Mouse (Mus musculus) neural tube, embryonic 11.5 days (tissue): ENCODE results near the gene Cd276. TPM values are rescaled to one million over a fixed set of nuclear protein-coding genes. Genes with fewer than 3 reads are reported as not detected.

Experiments
- ATAC-seq: fragments of 200-750 bp; cut with Nextera tagmentation; 2 replicates; pipeline ENCODE4 v1.8.0; 2017; ENCODE audit warnings: moderate number of reproducible peaks, mild to moderate bottlenecking, moderate TSS enrichment, moderate library complexity; ENCODE audit not compliant: insufficient read depth, low FRiP score, low TSS enrichment
- DNase-seq: peaks from one replicate; pipeline ENCODE4 v3.0.0-alpha.2; 2015; ENCODE audit warnings: low spot score
- H3K27ac ChIP-seq: fragments of 300-500 bp; sonication (generic); 2 replicates; pipeline ENCODE4 v1.5.1; 2014; ENCODE audit warnings: low read depth, mild to moderate bottlenecking, low read length
- H3K27me3 ChIP-seq: fragments of 300-500 bp; sonication (generic); 2 replicates; pipeline ENCODE4 v1.6.1; 2014; ENCODE audit warnings: mild to moderate bottlenecking, low read length, mixed read lengths; ENCODE audit not compliant: control insufficient read depth, insufficient read depth
- H3K36me3 ChIP-seq: fragments of 300-500 bp; sonication (generic); 2 replicates; pipeline ENCODE4 v1.6.1; 2014; ENCODE audit warnings: mild to moderate bottlenecking, low read length, moderate library complexity, mixed read lengths; ENCODE audit not compliant: control insufficient read depth, insufficient read depth
- H3K4me1 ChIP-seq: fragments of 300-500 bp; sonication (generic); 2 replicates; pipeline ENCODE4 v1.6.1; 2014; ENCODE audit warnings: low read length, mixed read lengths; ENCODE audit not compliant: control insufficient read depth, insufficient read depth
- H3K4me2 ChIP-seq: fragments of 300-500 bp; sonication (generic); 2 replicates; pipeline ENCODE4 v1.6.1; 2014; ENCODE audit warnings: low read depth, mild to moderate bottlenecking, moderate library complexity
- H3K4me3 ChIP-seq: fragments of 300-500 bp; sonication (generic); 2 replicates; pipeline ENCODE4 v1.5.1; 2014; ENCODE audit warnings: low read depth, low read length
- H3K9ac ChIP-seq: fragments of 300-500 bp; sonication (generic); 2 replicates; pipeline ENCODE4 v1.6.1; 2014; ENCODE audit warnings: mild to moderate bottlenecking, low read length
- H3K9me3 ChIP-seq: fragments of 300-500 bp; sonication (generic); 2 replicates; pipeline ENCODE4 v1.6.1; 2016; ENCODE audit warnings: low read length; ENCODE audit not compliant: control insufficient read depth
- WGBS: fragments of 180-500 bp; shearing (Covaris S2); extraction: QIAGEN DNeasy Blood & Tissue Kit; methylation state at CpG from one replicate; pipeline ENCODE4 v1.1.7; 2014; 5-methylcytosine and 5-hydroxymethylcytosine counted together
- polyA plus RNA-seq: library from polyadenylated mRNA; unstranded; fragments of >200 nt; fragmentation: Nextera tagmentation; extraction: Ambion mirVana; gene quantifications from 2 replicates; pipeline ENCODE4 v1.2.1, GENCODE M21; 2014

Gene Cd276
- polyA plus RNA-seq, 1 experiment from 2014 or later: 39.1 TPM

DNA sequence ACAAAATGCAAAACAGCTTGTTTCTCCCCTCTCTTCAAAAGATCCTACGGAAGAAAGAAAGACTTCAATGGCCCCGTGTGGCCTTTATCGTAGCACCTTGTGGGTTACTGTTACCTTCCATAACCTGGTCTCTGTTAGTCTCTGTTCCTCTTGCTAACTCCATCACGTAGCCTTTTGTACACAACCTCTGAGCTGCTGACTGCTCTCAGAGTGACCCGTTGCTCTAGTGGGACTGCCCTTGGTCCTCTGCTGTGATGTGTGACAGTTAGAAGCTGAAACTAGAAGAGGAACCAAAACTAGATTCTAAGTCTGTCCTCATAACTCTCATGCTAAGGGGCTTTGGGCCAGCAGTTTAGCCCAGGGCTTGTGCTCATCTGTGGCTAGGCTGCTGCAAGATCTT, 44.8 kb downstream of the Cd276 start:
- DNase-seq (no peak), ATAC-seq (no peak)
- WGBS: 90% methylated on average over 5 of the region's 5 CpGs
- Histone ChIP-seq H3K27ac (no peak overlapping the region), H3K4me3 (no peak overlapping the region), H3K27me3 (no peaks in the 10 kb centered on the region), H3K4me1 (no peaks in the 10 kb centered on the region), H3K9ac (no peak overlapping the region), H3K36me3 (no peaks in the 10 kb centered on the region), H3K4me2 (no peak overlapping the region), H3K9me3 (no peaks in the 10 kb centered on the region)

DNA sequence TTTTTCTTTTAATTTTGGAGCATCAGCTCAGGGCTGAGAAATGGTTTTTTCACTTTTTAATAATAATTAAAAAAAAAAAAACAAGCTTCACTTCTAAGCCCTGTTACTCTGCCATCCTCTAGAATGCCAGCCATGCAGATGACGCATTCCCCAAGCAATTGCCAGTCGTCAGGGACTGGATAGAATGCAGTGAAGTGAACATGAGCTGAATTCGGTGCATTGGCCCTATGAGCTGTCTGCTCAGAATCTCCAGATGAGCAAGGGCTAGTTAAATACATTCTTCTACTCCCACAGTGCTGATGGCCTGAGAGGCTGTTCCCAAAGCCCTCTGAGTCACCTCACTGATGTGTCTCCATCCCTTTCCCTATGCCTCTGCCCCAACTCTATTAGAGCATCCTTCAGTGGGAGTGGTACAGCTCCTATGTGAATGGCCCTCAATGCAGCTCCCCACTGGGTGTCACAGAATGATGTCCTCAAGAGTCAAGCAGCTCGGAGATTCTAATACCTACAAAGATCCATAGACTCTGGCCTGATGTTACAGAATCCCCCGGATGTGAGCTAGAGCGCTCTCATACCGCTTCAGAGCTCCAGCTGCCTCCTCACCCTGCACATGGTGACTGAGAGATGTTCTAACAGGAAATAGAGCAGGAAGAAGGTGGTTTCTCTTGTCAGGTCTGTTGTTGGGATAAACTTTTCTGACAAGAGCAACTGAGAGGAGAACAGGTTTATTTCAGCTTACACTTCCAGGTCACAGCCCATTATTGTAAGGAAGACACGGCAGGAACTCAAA, 47.8 kb downstream of the Cd276 start:
- H3K9me3 ChIP-seq: no peaks in the 10 kb centered on the region
- no peak overlapping the region for H3K4me3 ChIP-seq
- no peaks in the 10 kb centered on the region for H3K36me3 ChIP-seq
- H3K27ac ChIP-seq: no peak overlapping the region
- no peak overlapping the region for H3K9ac ChIP-seq
- H3K4me2 ChIP-seq: no peak overlapping the region
- no peaks in the 10 kb centered on the region for H3K27me3 ChIP-seq
- no peak for DNase-seq
- 81% methylated on average over 8 of the region's 8 CpGs for WGBS
- H3K4me1 ChIP-seq: no peaks in the 10 kb centered on the region
- no peak for ATAC-seq

DNA sequence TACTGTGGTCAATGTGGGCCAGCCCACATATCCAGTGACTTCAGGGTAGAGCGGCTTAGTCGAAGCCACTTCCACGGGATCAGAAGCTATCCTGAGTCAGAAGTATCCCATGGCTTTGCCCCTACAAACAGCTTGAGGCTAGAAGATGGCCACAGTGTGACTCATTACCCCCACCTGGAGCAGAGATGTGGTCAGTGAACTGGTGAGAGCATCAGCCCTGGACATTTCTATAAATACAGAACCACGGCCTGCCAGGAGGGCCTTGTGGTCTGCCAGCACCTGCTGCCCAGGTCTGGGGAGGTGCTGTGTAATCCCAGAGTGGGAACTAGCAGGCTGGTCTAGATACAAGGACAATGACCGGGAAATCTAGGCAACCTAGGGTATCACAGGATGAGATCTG, 54.3 kb downstream of the Cd276 start:
- Histone ChIP-seq H3K27me3 (no peaks in the 10 kb centered on the region), H3K27ac (no peak overlapping the region), H3K4me3 (no peak overlapping the region), H3K36me3 (no peaks in the 10 kb centered on the region), H3K9ac (no peak overlapping the region), H3K4me2 (no peak overlapping the region), H3K9me3 (no peaks in the 10 kb centered on the region), H3K4me1 (0 out of 2 replicates have a peak, but pooled peaks cover 5% of the 10 kb centered on the region)
- DNase-seq (no peak), ATAC-seq (no peak)
- WGBS: 92% methylated on average over 5 of the region's 5 CpGs

DNA sequence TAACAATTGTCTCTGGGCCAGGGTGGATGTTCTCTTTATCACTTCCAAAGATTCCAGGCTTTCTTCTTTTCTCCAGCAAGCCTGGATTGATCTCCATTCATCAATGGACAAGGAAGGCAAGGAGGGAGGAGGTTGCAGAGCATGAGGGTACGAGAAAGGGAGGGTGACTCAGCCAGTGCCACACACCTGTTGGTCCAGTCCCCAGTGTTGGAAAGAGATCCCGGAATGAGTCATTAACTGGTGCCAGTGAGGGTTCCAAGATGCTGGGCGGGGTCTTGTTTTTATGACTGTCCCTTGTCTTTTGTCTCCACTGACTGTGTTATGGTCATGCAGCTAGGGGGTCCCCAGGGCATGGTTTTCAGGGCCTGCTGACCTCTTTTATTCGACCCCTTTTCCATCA, 57.3 kb downstream of the Cd276 start:
- Histone ChIP-seq H3K27me3 (no peaks in the 10 kb centered on the region), H3K4me1 (0 out of 2 replicates have a peak, but pooled peaks cover 5% of the 10 kb centered on the region), H3K4me2 (no peak overlapping the region), H3K27ac (no peak overlapping the region), H3K9me3 (no peaks in the 10 kb centered on the region), H3K9ac (no peak overlapping the region), H3K36me3 (no peaks in the 10 kb centered on the region), H3K4me3 (no peak overlapping the region)
- WGBS: 19% methylated on average over 4 of the region's 4 CpGs
- DNase-seq (no peak), ATAC-seq (no peak)

DNA sequence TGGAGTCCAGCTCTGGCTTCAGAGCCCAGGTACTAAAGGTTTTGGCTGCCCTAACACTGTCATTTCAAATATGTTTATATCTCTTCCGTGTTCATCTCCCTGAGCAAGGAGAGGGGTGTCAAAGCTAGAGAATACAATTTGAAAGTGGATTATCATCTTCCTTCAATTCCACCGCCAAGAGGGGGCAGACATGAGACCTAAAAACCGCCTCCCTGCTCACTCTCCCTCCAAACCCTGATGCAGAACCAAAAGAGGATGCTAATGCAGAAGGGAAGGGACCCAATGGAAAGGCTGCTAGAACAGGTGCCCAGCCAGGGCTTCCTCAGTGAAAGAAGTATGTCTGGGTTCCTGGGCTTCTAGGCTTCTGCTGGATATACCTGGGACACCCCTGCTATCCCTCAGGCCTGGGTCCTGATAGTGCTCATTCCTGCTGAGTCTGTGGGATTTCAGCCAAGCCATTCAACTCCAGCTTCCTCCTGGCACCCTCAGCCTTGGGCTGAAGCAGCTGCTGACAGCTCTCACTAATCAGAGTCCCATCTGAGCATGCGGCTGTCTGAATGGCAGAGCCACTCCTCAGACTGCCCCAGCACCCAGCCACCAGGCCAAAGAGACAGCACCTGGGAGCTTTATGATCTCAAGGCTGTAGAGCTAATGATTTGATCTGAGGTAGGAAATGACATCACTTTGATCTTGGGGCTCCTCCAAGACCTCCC, 58.6 kb downstream of the Cd276 start:
- 0 out of 2 replicates have a peak, but pooled peaks cover 5% of the 10 kb centered on the region for H3K4me1 ChIP-seq
- H3K9ac ChIP-seq: no peak overlapping the region
- no peak for ATAC-seq
- no peak overlapping the region for H3K4me3 ChIP-seq
- no peaks in the 10 kb centered on the region for H3K9me3 ChIP-seq
- WGBS: 31% methylated on average over 4 of the region's 4 CpGs
- H3K4me2 ChIP-seq: no peak overlapping the region
- no peaks in the 10 kb centered on the region for H3K27me3 ChIP-seq
- no peak for DNase-seq
- no peaks in the 10 kb centered on the region for H3K36me3 ChIP-seq
- no peak overlapping the region for H3K27ac ChIP-seq

DNA sequence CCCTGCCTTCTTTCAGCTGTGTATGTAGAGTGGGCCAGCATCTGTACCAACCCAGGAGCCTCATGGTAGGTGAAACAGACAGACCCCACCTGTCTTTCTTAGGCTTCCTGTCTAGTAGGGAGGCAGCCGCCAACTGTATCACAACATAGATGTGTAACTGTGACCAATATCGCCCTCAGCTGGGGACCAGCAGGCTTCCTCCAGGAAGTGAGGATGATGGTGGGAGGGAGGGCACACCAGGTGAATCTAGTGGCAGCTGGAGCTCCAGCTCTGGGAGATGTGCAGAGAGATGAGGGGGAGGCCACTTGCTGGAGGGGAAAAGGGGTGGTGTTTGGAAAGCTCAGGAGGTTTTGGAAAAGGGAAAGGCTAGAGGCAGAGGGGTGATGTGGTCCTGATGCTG, 60.2 kb downstream of the Cd276 start:
- peaks cover 6% of the 10 kb centered on the region for H3K27me3 ChIP-seq
- no peak for ATAC-seq
- DNase-seq: no peak
- no peak overlapping the region for H3K4me3 ChIP-seq
- H3K36me3 ChIP-seq: no peaks in the 10 kb centered on the region
- H3K9me3 ChIP-seq: no peaks in the 10 kb centered on the region
- H3K9ac ChIP-seq: no peak overlapping the region; the same call in 1 of the 2 replicates
- 77% methylated on average over 2 of the region's 2 CpGs for WGBS
- H3K4me1 ChIP-seq: peaks cover 5% of the 10 kb centered on the region; the same call in 1 of the 2 replicates
- no peak overlapping the region for H3K27ac ChIP-seq
- H3K4me2 ChIP-seq: no peak overlapping the region

DNA sequence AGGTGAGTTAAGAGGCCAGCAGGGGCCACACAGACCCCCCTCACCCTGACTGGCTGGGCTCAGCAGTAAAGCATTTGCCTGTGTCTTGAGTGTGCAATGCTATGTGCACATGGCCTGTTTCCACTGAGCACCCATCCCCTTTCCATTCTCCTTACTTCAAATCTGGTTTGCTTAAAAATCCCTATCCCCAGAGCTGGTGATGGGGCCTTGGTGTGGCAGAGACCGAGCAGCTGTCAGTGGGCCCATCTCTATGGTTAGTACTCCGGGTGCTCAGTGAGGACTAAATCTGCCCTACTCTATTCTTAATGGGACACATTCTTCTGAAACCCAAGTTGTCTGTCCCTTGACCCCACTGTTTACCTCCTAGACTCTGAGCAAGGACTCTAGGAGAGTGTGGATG, 64.8 kb downstream of the Cd276 start:
- H3K4me3 ChIP-seq: no peak overlapping the region
- no peak for ATAC-seq

DNA sequence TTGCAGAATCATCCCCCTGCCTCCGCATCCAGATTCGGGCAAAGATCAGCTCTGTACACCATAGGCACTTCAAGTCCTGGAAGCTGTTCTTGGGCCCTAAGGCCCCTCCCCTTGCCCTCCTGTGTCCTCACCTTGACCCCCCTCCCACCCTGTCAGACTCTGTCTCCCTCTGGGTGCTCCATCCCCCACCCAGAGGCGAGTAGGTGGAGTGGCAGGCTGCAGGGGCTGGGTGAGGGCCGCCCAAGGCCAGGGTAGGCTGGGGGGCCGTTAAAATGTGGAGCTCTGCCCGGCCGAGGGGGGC, 65.4 kb downstream of the Cd276 start:
- Histone ChIP-seq H3K4me1 (peaks cover 11% of the 10 kb centered on the region), H3K4me3 (peak overlapping the region; percentile 58), H3K9me3 (no peaks in the 10 kb centered on the region), H3K27ac (no peak overlapping the region), H3K36me3 (no peaks in the 10 kb centered on the region), H3K9ac (no peak overlapping the region), H3K4me2 (peak overlapping the region; percentile 99), H3K27me3 (peaks cover 24% of the 10 kb centered on the region)
- DNase-seq (no peak), ATAC-seq (no peak)
- 8% methylated on average over 7 of the region's 7 CpGs for WGBS

More for the DNA sequence above, 64.8 kb downstream of the Cd276 start:
- Histone ChIP-seq H3K4me2 (peak overlapping the region; percentile 99; the same call in 1 of the 2 replicates), H3K4me1 (peaks cover 11% of the 10 kb centered on the region), H3K27me3 (peaks cover 24% of the 10 kb centered on the region), H3K9ac (no peak overlapping the region), H3K9me3 (no peaks in the 10 kb centered on the region), H3K27ac (no peak overlapping the region), H3K36me3 (no peaks in the 10 kb centered on the region)
- DNase-seq: no peak
- 80% methylated on average over 2 of the region's 2 CpGs for WGBS
